Mouse (Mus musculus) lung, postnatal 0 days (tissue): ENCODE measurements around the gene Guca2b.

ENCODE experiments used
- CTCF ChIP-seq: IDR thresholded peaks from 2 replicates; pipeline ENCODE4 v1.5.1; 2016; ENCODE audit warnings: antibody characterized with exemption, mild to moderate bottlenecking
- EP300 ChIP-seq: IDR thresholded peaks from 2 replicates; pipeline ENCODE4 v1.6.1; 2016; ENCODE audit warnings: antibody characterized with exemption, mild to moderate bottlenecking, control low read depth

DNA sequence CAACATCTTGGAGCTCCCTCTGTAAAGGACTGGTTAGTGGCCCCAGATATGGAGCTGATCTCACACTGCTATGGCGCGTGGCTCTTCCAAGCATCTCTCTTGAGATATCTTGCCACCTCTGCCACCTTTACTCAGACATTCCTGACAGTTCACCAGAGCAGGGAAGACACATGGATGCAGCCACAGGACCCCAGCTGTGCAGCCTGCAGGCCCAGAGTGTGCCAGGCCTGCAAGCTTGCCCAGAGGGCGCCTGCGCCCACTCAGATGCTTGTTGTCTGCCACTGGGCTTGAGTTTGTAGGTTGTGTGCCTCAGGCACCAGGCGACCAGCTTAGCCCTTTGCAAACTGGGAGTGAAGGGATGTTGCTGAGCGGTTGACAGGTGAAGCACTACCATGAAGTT, 12.0 kb upstream of the Guca2b start:
- no peak for TF ChIP-seq CTCF
- TF ChIP-seq EP300 = no peak
